ENCODE assay signal across 25 mouse cellular contexts in the genomic region with DNA sequence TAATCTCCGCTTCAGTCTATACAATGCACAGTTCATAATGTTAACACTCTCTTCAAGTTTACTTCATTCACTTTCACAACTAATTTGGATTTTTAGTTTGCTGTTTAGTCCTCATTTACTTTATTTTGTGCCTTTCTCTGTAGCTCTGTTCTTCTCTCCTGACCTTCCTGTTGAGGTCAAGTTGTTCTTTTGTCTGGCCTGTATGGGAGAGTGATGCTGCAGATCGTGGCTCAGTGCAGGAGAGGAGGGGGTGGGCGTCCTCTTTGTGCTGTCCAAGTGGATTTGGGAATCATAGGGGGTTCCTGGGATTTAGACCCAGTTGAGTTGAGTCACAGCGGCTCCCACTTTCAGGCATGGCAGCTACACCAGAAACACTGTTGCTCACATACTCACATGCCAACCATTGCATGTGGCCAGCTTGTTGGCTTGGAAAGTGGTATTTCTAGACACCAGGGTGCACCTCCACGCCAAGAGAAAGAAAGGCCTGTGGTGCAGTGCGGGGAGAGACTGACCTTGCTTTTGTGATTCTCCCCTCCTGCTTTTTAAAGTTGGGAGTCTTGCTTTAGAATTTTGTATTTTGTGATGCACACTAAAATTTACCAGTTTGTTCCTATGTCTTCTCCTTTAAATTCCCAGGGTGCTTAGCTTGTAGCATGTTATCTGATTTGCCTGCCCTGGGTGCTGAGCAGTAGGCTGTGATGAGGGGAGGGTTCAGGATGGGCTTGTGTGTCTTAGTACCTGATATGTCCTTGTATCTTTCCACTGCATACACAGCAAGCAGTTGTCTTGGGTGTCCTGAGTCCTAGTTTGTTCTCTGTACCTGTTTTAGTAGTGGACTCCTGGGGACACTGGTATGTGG.
DNase-seq lines count a peak whose midpoint lies in the region; ATAC-seq and TF ChIP-seq lines count a peak whose summit lies in the region.
"Had no signal": no experiment of that assay in that cellular context is flagged by ENCODE, and none has a peak within 500 bp of the region (broad histone marks: within the 10 kb centered on the region; RNA-seq: fewer than 3 reads in every experiment).

No protein-coding gene starts in this region.

- no peak for TF ChIP-seq CTCF in olfactory bulb, adult 2 months (IDR thresholded peaks at IDR 0.05; ENCODE audit: insufficient read depth, low read depth, low read length)

- peaks cover 14% of the 10 kb centered on the region; the same call in 1 of the 2 replicates for H3K4me1 ChIP-seq in heart, embryonic 12.5 days (replicated peaks)
- H3K4me1 ChIP-seq in liver, embryonic 13.5 days (replicated peaks): peaks cover 52% of the 10 kb centered on the region
- H3K4me1 ChIP-seq in olfactory bulb, adult 2 months (ENCODE audit: control insufficient read depth, insufficient read depth, low read length): peaks cover 4% of the 10 kb centered on the region
- no peaks in the 10 kb centered on the region for H3K4me1 ChIP-seq in hindbrain, embryonic 16.5 days (ENCODE audit: control insufficient read depth, insufficient read depth, low read depth, low read length)
- H3K4me1 ChIP-seq: heart, embryonic 13.5 days; intestine, embryonic 15.5 days; neural tube, embryonic 12.5 days had no signal

- no peak overlapping the region for H3K27ac ChIP-seq in heart, embryonic 12.5 days (ENCODE audit: poor library complexity, severe bottlenecking)
- peak overlapping the region; percentile 77 for H3K27ac ChIP-seq in liver, embryonic 13.5 days
- peak overlapping the region; percentile 21; the same call in 1 of the 2 replicates for H3K27ac ChIP-seq in olfactory bulb, adult 2 months (ENCODE audit: insufficient read depth, low read depth, low read length)
- no peak overlapping the region for H3K27ac ChIP-seq in hindbrain, embryonic 16.5 days (ENCODE audit: low read depth, low read length)
- H3K27ac ChIP-seq: embryonic facial prominence, embryonic 10.5 days; forebrain, embryonic 12.5 days; heart, embryonic 13.5 days; hindbrain, embryonic 14.5 days; intestine, embryonic 15.5 days; left cerebral cortex, adult 2 months; limb, embryonic 13.5 days; midbrain, embryonic 13.5 days; neural tube, embryonic 12.5 days had no signal

- no peak overlapping the region for H3K4me3 ChIP-seq in heart, embryonic 12.5 days
- H3K4me3 ChIP-seq in liver, embryonic 13.5 days (replicated peaks): no peak overlapping the region
- no peak overlapping the region for H3K4me3 ChIP-seq in olfactory bulb, adult 2 months (ENCODE audit: insufficient read depth, low read depth, low read length)
- no peak overlapping the region for H3K4me3 ChIP-seq in hindbrain, embryonic 16.5 days (ENCODE audit: low read length)
- H3K4me3 ChIP-seq: embryonic facial prominence, embryonic 10.5 days; forebrain, embryonic 12.5 days; heart, embryonic 13.5 days; intestine, embryonic 15.5 days; left cerebral cortex, adult 2 months; limb, embryonic 13.5 days; midbrain, embryonic 13.5 days; neural tube, embryonic 12.5 days had no signal

- TF ChIP-seq POLR2A in olfactory bulb, adult 2 months (IDR thresholded peaks at IDR 0.05; ENCODE audit: insufficient read depth, low read depth, low read length): no peak

- H3K9me3 ChIP-seq in heart, embryonic 12.5 days (replicated peaks): no peaks in the 10 kb centered on the region
- no peaks in the 10 kb centered on the region for H3K9me3 ChIP-seq in liver, embryonic 13.5 days (replicated peaks)
- no peaks in the 10 kb centered on the region for H3K9me3 ChIP-seq in hindbrain, embryonic 16.5 days (ENCODE audit: control insufficient read depth, low read length)
- H3K9me3 ChIP-seq: embryonic facial prominence, embryonic 10.5 days; forebrain, embryonic 12.5 days; G1E; heart, embryonic 13.5 days; intestine, embryonic 15.5 days; limb, embryonic 13.5 days; midbrain, embryonic 13.5 days; neural tube, embryonic 12.5 days had no signal

- DNase-seq in cerebellum, adult 18-20 months: peak; percentile 24 to 34
- DNase-seq in cerebellum, adult 11 months: no peak
- DNase-seq in heart, adult 18-20 months: no peak
- peak; percentile 23 for DNase-seq in liver, embryonic 13.5 days
- DNase-seq in right cerebral cortex, postnatal 36 days (ENCODE audit: low spot score in 2 of 2): no peak
- DNase-seq: adrenal gland, adult 2 months; gastrocnemius, postnatal 36 days; heart, postnatal 36 days; kidney, adult 9 months; kidney, postnatal 25 days; right cerebral cortex, postnatal 4 days; thymus, adult 2 months had no signal

- H3K9ac ChIP-seq in heart, embryonic 12.5 days: no peak overlapping the region
- peak overlapping the region; percentile 26 for H3K9ac ChIP-seq in liver, embryonic 13.5 days
- no peak overlapping the region for H3K9ac ChIP-seq in hindbrain, embryonic 16.5 days (ENCODE audit: low read depth, low read length)
- H3K9ac ChIP-seq: forebrain, embryonic 12.5 days; heart, embryonic 13.5 days; hindbrain, embryonic 14.5 days; intestine, embryonic 15.5 days; limb, embryonic 13.5 days; midbrain, embryonic 13.5 days; neural tube, embryonic 12.5 days had no signal

- no peaks in the 10 kb centered on the region for H3K27me3 ChIP-seq in heart, embryonic 12.5 days (replicated peaks)
- no peaks in the 10 kb centered on the region for H3K27me3 ChIP-seq in liver, embryonic 13.5 days
- no peaks in the 10 kb centered on the region for H3K27me3 ChIP-seq in hindbrain, embryonic 16.5 days (replicated peaks; ENCODE audit: control insufficient read depth, insufficient read depth, low read length)
- H3K27me3 ChIP-seq: forebrain, embryonic 12.5 days; heart, embryonic 13.5 days; intestine, embryonic 15.5 days; limb, embryonic 13.5 days; midbrain, embryonic 13.5 days; neural tube, embryonic 12.5 days had no signal

- WGBS in heart, embryonic 12.5 days: 79% methylated on average over 6 of the region's 6 CpGs
- 83% methylated on average over 6 of the region's 6 CpGs for WGBS in liver, embryonic 13.5 days (ENCODE audit: insufficient replicate concordance)
- WGBS in olfactory bulb, adult 2 months: 58% methylated on average over 6 of the region's 6 CpGs
- 57% methylated on average over 6 of the region's 6 CpGs for WGBS in hindbrain, embryonic 16.5 days

- H3K4me2 ChIP-seq in heart, embryonic 12.5 days: no peak overlapping the region
- H3K4me2 ChIP-seq in liver, embryonic 13.5 days: 0 out of 2 replicates have a peak overlapping the region, but pooled peaks have one; percentile 8
- no peak overlapping the region for H3K4me2 ChIP-seq in hindbrain, embryonic 16.5 days (ENCODE audit: low read length)
- H3K4me2 ChIP-seq: forebrain, embryonic 12.5 days; heart, embryonic 13.5 days; hindbrain, embryonic 14.5 days; intestine, embryonic 15.5 days; limb, embryonic 13.5 days; midbrain, embryonic 13.5 days; neural tube, embryonic 12.5 days had no signal

- peaks cover 33% of the 10 kb centered on the region for H3K36me3 ChIP-seq in heart, embryonic 12.5 days
- peaks cover 80% of the 10 kb centered on the region for H3K36me3 ChIP-seq in liver, embryonic 13.5 days
- H3K36me3 ChIP-seq in hindbrain, embryonic 16.5 days (ENCODE audit: control insufficient read depth, insufficient read depth, low read length): peaks cover 2% of the 10 kb centered on the region; the same call in 1 of the 2 replicates
- H3K36me3 ChIP-seq: intestine, embryonic 15.5 days had no signal

- peak; percentile 80 for ATAC-seq in heart, embryonic 12.5 days (ENCODE audit: insufficient number of reproducible peaks, low FRiP score)
- peak; percentile 89 for ATAC-seq in liver, embryonic 13.5 days (ENCODE audit: low read depth)
- no peak for ATAC-seq in hindbrain, embryonic 16.5 days
- ATAC-seq: intestine, embryonic 15.5 days; midbrain, embryonic 13.5 days had no signal

Comparison
In these comparisons a context has a peak if more than half of its experiments do, and no peak if none do; other contexts are left out.
1. DNase-seq: peak in cerebellum, adult 18-20 months (2 of 2) and liver, embryonic 13.5 days (single experiment); none in cerebellum, adult 11 months (single experiment), heart, adult 18-20 months (0 of 2) and right cerebral cortex, postnatal 36 days (0 of 2).
2. H3K27ac ChIP-seq: peak in liver, embryonic 13.5 days (single experiment) and olfactory bulb, adult 2 months (single experiment); none in heart, embryonic 12.5 days (single experiment) and hindbrain, embryonic 16.5 days (single experiment).